Comparison of ENCODE assay signal across 24 mouse cellular contexts in the genomic region with DNA sequence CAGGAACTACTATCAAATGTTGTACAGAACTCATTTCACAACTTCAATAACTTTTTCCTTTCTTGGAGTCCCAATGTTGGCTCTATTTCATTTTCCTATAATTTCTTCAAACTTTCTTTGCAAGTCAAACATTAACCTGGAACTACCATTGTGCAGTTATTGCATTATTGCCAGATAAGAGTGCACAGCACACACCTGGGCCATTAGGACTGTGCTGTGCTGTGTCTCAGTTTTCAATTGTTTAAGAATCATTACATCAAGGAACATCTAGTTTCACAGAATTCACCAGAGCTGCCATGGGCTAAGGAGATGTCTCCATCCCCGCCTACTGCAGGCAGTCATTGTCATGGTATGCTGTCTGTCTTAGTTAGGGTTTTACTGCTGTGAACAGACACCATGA.
"Had no signal": no experiment of that assay in that cellular context is flagged by ENCODE, and none has a peak within 500 bp of the region (broad histone marks: within the 10 kb centered on the region; RNA-seq: fewer than 3 reads in every experiment).

No protein-coding gene starts in this region.

- H3K4me2 ChIP-seq: heart, embryonic 13.5 days; heart, embryonic 15.5 days; hindbrain, embryonic 13.5 days; hindbrain, embryonic 15.5 days; limb, embryonic 12.5 days; liver, embryonic 11.5 days; liver, embryonic 13.5 days; liver, embryonic 15.5 days had no signal

- H3K4me1 ChIP-seq: heart, embryonic 10.5 days; heart, embryonic 13.5 days; heart, embryonic 15.5 days; hindbrain, embryonic 13.5 days; hindbrain, embryonic 15.5 days; limb, embryonic 10.5 days; limb, embryonic 12.5 days; liver, embryonic 13.5 days; liver, embryonic 15.5 days had no signal

- ATAC-seq: hindbrain, postnatal 0 days had no signal

- H3K36me3 ChIP-seq: heart, embryonic 10.5 days; heart, embryonic 13.5 days; heart, embryonic 15.5 days; hindbrain, embryonic 13.5 days; hindbrain, embryonic 15.5 days; limb, embryonic 10.5 days; limb, embryonic 12.5 days; liver, embryonic 13.5 days; liver, embryonic 15.5 days had no signal

- H3K27me3 ChIP-seq: heart, embryonic 13.5 days; heart, embryonic 15.5 days; hindbrain, embryonic 13.5 days; hindbrain, embryonic 15.5 days; limb, embryonic 12.5 days; liver, embryonic 13.5 days; liver, embryonic 15.5 days had no signal

- DNase-seq: gastrocnemius, adult 2 months; gastrocnemius, postnatal 10 days; gastrocnemius, postnatal 36 days; heart, adult 18-20 months; heart, postnatal 14 days; heart, postnatal 36 days; kidney, adult 18-20 months; kidney, adult 8-10 months; kidney, postnatal 10 days; kidney, postnatal 25 days; kidney, postnatal 4 days; liver; liver, embryonic 13.5 days had no signal

- H3K27ac ChIP-seq: gastrocnemius, adult 2 months; heart, embryonic 10.5 days; heart, embryonic 13.5 days; heart, embryonic 15.5 days; hindbrain, embryonic 13.5 days; hindbrain, embryonic 15.5 days; hindbrain, postnatal 0 days; left cerebral cortex, adult 2 months; limb, embryonic 10.5 days; limb, embryonic 12.5 days; liver, embryonic 13.5 days; liver, embryonic 15.5 days had no signal

- H3K9me3 ChIP-seq: heart, embryonic 10.5 days; heart, embryonic 13.5 days; heart, embryonic 15.5 days; hindbrain, embryonic 13.5 days; hindbrain, embryonic 15.5 days; limb, embryonic 10.5 days; liver, embryonic 13.5 days; liver, embryonic 15.5 days had no signal

- H3K4me3 ChIP-seq: gastrocnemius, adult 2 months; heart, embryonic 10.5 days; heart, embryonic 13.5 days; heart, embryonic 15.5 days; hindbrain, embryonic 13.5 days; hindbrain, embryonic 15.5 days; left cerebral cortex, adult 2 months; limb, embryonic 10.5 days; limb, embryonic 12.5 days; liver, embryonic 13.5 days; liver, embryonic 15.5 days had no signal

- H3K9ac ChIP-seq: heart, embryonic 13.5 days; heart, embryonic 15.5 days; hindbrain, embryonic 13.5 days; hindbrain, embryonic 15.5 days; limb, embryonic 12.5 days; liver, embryonic 13.5 days; liver, embryonic 15.5 days had no signal
